Mouse (Mus musculus): ENCODE measurements around the gene Cnga1. TPM values are rescaled to one million over a fixed set of nuclear protein-coding genes. Genes with fewer than 3 reads are reported as not detected.

Cnga1 gene
- polyA plus RNA-seq, 1 experiment, result not detected

DNA sequence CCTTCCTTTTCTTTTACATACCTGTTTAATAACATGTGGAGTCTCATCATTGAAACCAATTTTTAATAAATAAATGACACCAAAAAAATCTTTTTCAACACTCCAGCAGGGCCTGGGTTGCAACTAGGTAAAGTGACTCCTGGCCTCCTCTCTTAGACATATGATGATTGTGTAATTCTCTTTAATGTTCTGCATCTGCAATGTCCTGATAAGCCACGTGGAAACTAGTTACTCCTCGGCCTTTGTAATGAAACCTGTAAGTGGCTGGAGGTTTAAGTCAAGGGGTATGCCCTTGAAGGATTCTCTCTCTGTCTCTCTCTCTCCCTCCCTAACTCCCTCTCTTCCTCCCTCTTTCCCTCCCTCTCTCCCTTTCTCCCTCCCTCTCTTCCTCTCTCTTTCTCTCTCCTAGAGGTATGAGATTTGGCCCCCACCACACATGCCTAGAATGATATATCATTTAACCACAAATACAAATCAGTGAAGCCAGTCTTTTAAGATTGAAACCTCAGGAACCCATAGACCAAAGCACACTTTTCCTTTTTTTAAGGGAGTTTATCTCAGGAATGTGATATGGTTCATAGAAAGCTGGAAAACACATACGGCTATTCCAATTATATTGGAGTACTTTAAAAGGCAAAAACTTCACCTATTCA, 83.0 kb downstream of the Cnga1 start:
- WGBS, result 86% methylated on average over 3 of the region's 3 CpGs
- TF ChIP-seq POLR2A (IDR thresholded peaks at IDR 0.05; ENCODE audit: insufficient read depth, low read depth, low read length) (no peak), CTCF (IDR thresholded peaks at IDR 0.05; ENCODE audit: insufficient read depth, low read depth, low read length) (no peak)
- H3K4me1 ChIP-seq (ENCODE audit: control insufficient read depth, insufficient read depth, low read length), result 0 out of 2 replicates have a peak, but pooled peaks cover 6% of the 10 kb centered on the region
- no peak overlapping the region for H3K27ac ChIP-seq (ENCODE audit: insufficient read depth, low read depth, low read length)
- no peak overlapping the region for H3K4me3 ChIP-seq (ENCODE audit: insufficient read depth, low read depth, low read length)

DNA sequence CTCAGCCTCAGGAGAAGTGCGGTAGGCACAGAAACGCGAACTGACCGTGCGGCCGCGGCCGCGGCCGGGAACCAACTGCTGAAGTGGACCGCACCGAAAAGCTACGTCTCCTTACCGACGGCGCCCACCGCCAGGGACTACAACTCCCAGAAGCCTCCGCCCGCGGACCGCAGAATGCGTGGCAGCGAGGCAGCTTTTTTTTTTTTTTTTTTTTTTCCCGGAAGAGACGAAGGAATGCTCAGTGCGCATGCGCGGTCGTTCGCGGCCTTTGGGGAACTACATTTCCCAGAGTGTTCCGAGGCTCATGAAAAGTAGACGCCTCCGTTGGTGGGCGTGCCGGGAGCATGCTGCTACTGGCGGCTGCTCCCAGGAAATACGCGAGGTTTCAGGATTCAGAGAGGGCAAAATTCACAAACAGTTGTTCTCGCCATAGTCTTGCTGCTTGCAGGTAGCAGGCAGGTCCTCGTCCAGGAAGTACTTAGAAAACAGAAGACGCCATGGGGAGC, 84.5 kb downstream of the Cnga1 start, which contains the start of gene Nfxl1:
Gene Nfxl1 (minus strand): TSS at position 141 of the 506 bp plus-strand sequence.
- TF ChIP-seq CTCF (IDR thresholded peaks at IDR 0.05; ENCODE audit: insufficient read depth, low read depth, low read length), result no peak
- peak; percentile 54; the same call in 1 of the 2 replicates for TF ChIP-seq POLR2A (IDR thresholded peaks at IDR 0.05; ENCODE audit: insufficient read depth, low read depth, low read length)
- 0% methylated on average over 42 of the region's 42 CpGs for WGBS
- Histone ChIP-seq H3K27ac (ENCODE audit: insufficient read depth, low read depth, low read length) (no peak within 1 kb of the TSS), H3K4me3 (ENCODE audit: insufficient read depth, low read depth, low read length) (peak within 1 kb of the TSS; percentile 74), H3K4me1 (ENCODE audit: control insufficient read depth, insufficient read depth, low read length) (0 out of 2 replicates have a peak, but pooled peaks cover 6% of the 10 kb centered on the region)

DNA sequence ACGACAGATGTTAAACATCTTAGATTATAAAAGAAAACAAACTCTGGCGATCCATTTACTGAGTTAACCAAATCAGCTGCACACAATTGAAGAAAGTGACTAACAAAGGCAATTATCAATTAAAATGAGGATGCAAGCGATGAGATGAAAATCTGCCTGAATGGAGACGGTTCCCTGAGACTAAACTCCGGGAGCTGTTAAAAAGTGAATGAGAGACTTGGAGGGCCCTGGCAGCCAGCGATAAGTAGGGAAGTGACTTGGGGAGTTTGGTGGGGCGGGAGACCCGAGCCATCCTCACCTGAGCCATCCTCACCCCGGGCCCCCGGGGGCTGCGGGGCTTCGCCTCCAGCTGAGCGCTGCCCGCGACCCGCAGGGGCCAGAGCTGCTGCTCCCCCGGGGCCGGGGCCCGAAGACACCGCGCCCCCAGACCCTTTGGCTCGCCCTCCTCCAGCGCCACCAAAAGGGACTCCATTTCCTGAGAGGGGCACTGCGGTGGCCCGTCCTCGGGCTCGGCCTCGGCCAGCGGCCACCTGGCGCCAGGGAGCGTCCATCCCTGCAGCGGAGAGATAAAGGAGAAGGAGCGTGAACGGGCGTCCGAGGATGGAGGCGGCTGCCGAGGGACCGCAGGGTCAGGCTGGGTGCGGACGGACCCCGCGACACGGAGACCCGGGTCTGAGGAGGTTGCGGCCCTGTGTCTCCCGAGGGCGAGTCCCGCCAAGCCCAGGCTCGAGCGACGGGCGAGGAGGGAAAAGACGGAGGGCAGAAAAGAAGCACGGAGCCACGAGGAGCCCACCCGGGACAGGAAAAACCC, 85.2 kb downstream of the Cnga1 start:
- WGBS, result under 1% methylated on average over 57 of the region's 57 CpGs
- H3K4me3 ChIP-seq (ENCODE audit: insufficient read depth, low read depth, low read length), result peak overlapping the region; percentile 74
- H3K27ac ChIP-seq (ENCODE audit: insufficient read depth, low read depth, low read length), result no peak overlapping the region
- TF ChIP-seq CTCF (IDR thresholded peaks at IDR 0.05; ENCODE audit: insufficient read depth, low read depth, low read length), result no peak
- TF ChIP-seq POLR2A (IDR thresholded peaks at IDR 0.05; ENCODE audit: insufficient read depth, low read depth, low read length), result no peak
- 0 out of 2 replicates have a peak, but pooled peaks cover 4% of the 10 kb centered on the region for H3K4me1 ChIP-seq (ENCODE audit: control insufficient read depth, insufficient read depth, low read length)

DNA sequence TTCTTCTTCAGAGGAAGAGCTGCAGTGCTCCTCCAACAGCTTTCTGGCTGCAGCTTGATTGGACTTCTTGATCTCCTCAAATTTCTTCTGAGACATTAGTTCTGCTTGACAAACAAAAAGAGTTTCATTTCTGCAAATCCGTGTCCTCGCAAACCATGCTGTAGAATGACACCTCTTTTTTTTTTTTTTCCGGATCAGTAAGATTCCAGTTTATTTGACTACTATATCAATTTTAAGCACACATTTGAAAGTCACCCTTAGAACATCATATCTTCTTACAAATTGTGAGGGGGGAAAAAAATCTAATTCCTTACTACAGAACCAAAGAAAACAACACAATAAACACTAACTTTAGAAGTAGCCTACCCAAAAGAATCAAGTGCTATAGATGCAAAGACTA, 87.8 kb downstream of the Cnga1 start:
- no peak for TF ChIP-seq CTCF (IDR thresholded peaks at IDR 0.05; ENCODE audit: insufficient read depth, low read depth, low read length)
- no peak overlapping the region for H3K27ac ChIP-seq (ENCODE audit: insufficient read depth, low read depth, low read length)
- WGBS, result 88% methylated on average over 3 of the region's 3 CpGs
- H3K4me3 ChIP-seq (ENCODE audit: insufficient read depth, low read depth, low read length), result no peak overlapping the region
- 0 out of 2 replicates have a peak, but pooled peaks cover 4% of the 10 kb centered on the region for H3K4me1 ChIP-seq (ENCODE audit: control insufficient read depth, insufficient read depth, low read length)

Other genes starting within 250 kb of the Cnga1 start
- gene Corin, start 139.8 kb downstream of the Cnga1 start, polyA plus RNA-seq (2012; ENCODE audit: insufficient read depth, insufficient read length, low replicate concordance, missing spikeins), result not detected in 2 replicates
- not detected in 2 replicates for gene Nfxl1, start 84.6 kb downstream of the Cnga1 start, polyA plus RNA-seq (2012; ENCODE audit: insufficient read depth, insufficient read length, low replicate concordance, missing spikeins)
- not detected in 2 replicates for gene Zar1, start 63.0 kb downstream of the Cnga1 start, polyA plus RNA-seq (2012; ENCODE audit: insufficient read depth, insufficient read length, low replicate concordance, missing spikeins)
- gene Gm5868, start 56.7 kb downstream of the Cnga1 start, polyA plus RNA-seq (2012; ENCODE audit: insufficient read depth, insufficient read length, low replicate concordance, missing spikeins), result not detected in 2 replicates
- not detected in 2 replicates for gene Nipal1, start 3.5 kb upstream of the Cnga1 start, polyA plus RNA-seq (2012; ENCODE audit: insufficient read depth, insufficient read length, low replicate concordance, missing spikeins)
- not detected in 2 replicates for gene Txk, start 108.5 kb upstream of the Cnga1 start, polyA plus RNA-seq (2012; ENCODE audit: insufficient read depth, insufficient read length, low replicate concordance, missing spikeins)
- not detected in 2 replicates for gene Tec, start 224.2 kb upstream of the Cnga1 start, polyA plus RNA-seq (2012; ENCODE audit: insufficient read depth, insufficient read length, low replicate concordance, missing spikeins)